Mouse (Mus musculus) forebrain, embryonic 14.5 days (tissue): ENCODE data around the gene Agbl4. TPM values are rescaled to one million over a fixed set of nuclear protein-coding genes. Genes with fewer than 3 reads are reported as not detected.
A peak's percentile ranks its signal among the peaks of the same experiment; 100 is the strongest.

Experiments
- ATAC-seq: fragments of 200-750 bp; cut with Nextera tagmentation; 2 replicates; pipeline ENCODE4 v1.8.0; 2017; ENCODE audit warnings: mild to moderate bottlenecking, moderate library complexity
- DNase-seq: peaks from one replicate; pipeline ENCODE4 v3.0.0-alpha.2; 2015; ENCODE audit warnings: low spot score
- H3K27ac ChIP-seq: fragments of 300-500 bp; sonication (generic); 2 replicates; pipeline ENCODE4 v1.5.1; 2014; ENCODE audit warnings: low read depth, mild to moderate bottlenecking, control low read depth, low read length, moderate library complexity
- H3K27me3 ChIP-seq: fragments of 300-500 bp; sonication (generic); replicated peaks from 2 replicates; pipeline ENCODE4 v1.6.1; 2014; ENCODE audit warnings: low read length, control low read depth, mixed read lengths; ENCODE audit not compliant: control insufficient read depth, insufficient read depth
- H3K36me3 ChIP-seq: fragments of 300-500 bp; sonication (generic); 2 replicates; pipeline ENCODE4 v1.6.1; 2014; ENCODE audit warnings: low read length, control low read depth; ENCODE audit not compliant: control insufficient read depth, insufficient read depth
- H3K4me1 ChIP-seq: fragments of 300-500 bp; sonication (generic); 2 replicates; pipeline ENCODE4 v1.6.1; 2014; ENCODE audit warnings: antibody characterized with exemption, low read length, control low read depth; ENCODE audit not compliant: control insufficient read depth, insufficient read depth
- H3K4me2 ChIP-seq: fragments of 300-500 bp; sonication (generic); 2 replicates; pipeline ENCODE4 v1.6.1; 2014; ENCODE audit warnings: mild to moderate bottlenecking, control low read depth, low read length
- H3K4me3 ChIP-seq: fragments of 300-500 bp; sonication (generic); 2 replicates; pipeline ENCODE4 v1.5.1; 2014; ENCODE audit warnings: low read depth, low read length, control low read depth
- H3K9ac ChIP-seq: fragments of 300-500 bp; sonication (generic); 2 replicates; pipeline ENCODE4 v1.6.1; 2014; ENCODE audit warnings: mild to moderate bottlenecking, low read length, control low read depth, moderate library complexity
- H3K9me3 ChIP-seq: fragments of 300-500 bp; sonication (generic); replicated peaks from 2 replicates; pipeline ENCODE4 v1.6.1; 2016; ENCODE audit warnings: low read length, control low read depth, mixed read lengths; ENCODE audit not compliant: control insufficient read depth
- WGBS: fragments of 180-500 bp; shearing (Covaris S2); extraction: QIAGEN DNeasy Blood & Tissue Kit; methylation state at CpG from one replicate; pipeline ENCODE4 v1.1.7; 2014; 5-methylcytosine and 5-hydroxymethylcytosine counted together
- polyA plus RNA-seq: library from polyadenylated mRNA; unstranded; fragments of >200 nt; fragmentation: Nextera tagmentation; extraction: Ambion mirVana; gene quantifications from 2 replicates; pipeline ENCODE4 v1.2.1, GENCODE M21; 2014

Gene Agbl4
- polyA plus RNA-seq, 1 experiment from 2014 or later, result 2.3 TPM

DNA sequence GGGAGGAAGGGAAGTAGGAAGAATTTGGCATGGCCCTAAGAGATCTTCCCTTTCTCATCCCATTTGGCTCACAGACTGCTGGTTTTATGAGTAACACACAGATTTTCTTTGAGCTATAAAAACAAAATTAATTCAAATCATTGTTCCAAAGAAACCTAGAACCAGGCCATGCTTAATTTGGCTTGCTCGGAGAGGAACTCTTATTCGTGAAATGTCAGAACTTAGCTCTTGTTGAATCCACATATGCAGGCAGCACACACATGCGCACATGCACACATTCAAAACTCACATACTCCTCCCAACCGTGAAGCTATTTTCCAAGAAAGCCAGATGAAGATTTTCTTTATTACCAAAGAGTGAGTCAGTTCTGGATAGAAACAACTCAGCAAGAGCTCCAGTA is 621.9 kb downstream of the Agbl4 start:
- no peak overlapping the region for H3K4me3 ChIP-seq
- DNase-seq, result no peak
- H3K27ac ChIP-seq, result no peak overlapping the region
- no peaks in the 10 kb centered on the region for H3K36me3 ChIP-seq
- no peak overlapping the region for H3K9ac ChIP-seq
- no peak overlapping the region for H3K4me2 ChIP-seq
- no peak for ATAC-seq
- 92% methylated on average over 4 of the region's 4 CpGs for WGBS
- H3K4me1 ChIP-seq, result no peaks in the 10 kb centered on the region
- no peaks in the 10 kb centered on the region for H3K9me3 ChIP-seq
- no peaks in the 10 kb centered on the region for H3K27me3 ChIP-seq

- ATAC-seq, result no peak
- no peaks in the 10 kb centered on the region for H3K4me1 ChIP-seq
- 97% methylated on average over 3 of the region's 3 CpGs for WGBS
- H3K9ac ChIP-seq, result no peak overlapping the region
- no peak overlapping the region for H3K4me3 ChIP-seq
- no peaks in the 10 kb centered on the region for H3K27me3 ChIP-seq
- no peaks in the 10 kb centered on the region for H3K36me3 ChIP-seq
- H3K4me2 ChIP-seq, result no peak overlapping the region
- H3K27ac ChIP-seq, result no peak overlapping the region
- no peak for DNase-seq
- H3K9me3 ChIP-seq, result no peaks in the 10 kb centered on the region
Observed at GRCm38 (mm10) chr4:111067330-111067729, 669.9 kb downstream of the Agbl4 start.

GRCm38 (mm10) chr4:111073738-111074497 is 676.5 kb downstream of the Agbl4 start:
- DNase-seq (no peak), ATAC-seq (no peak)
- no peaks in the 10 kb centered on the region for H3K36me3 ChIP-seq
- no peaks in the 10 kb centered on the region for H3K27me3 ChIP-seq
- no peak overlapping the region for H3K4me3 ChIP-seq
- H3K4me2 ChIP-seq, result no peak overlapping the region
- H3K4me1 ChIP-seq, result no peaks in the 10 kb centered on the region
- H3K9me3 ChIP-seq, result no peaks in the 10 kb centered on the region
- no peak overlapping the region for H3K27ac ChIP-seq
- WGBS, result 65% methylated on average over 6 of the region's 7 CpGs
- no peak overlapping the region for H3K9ac ChIP-seq

- Histone ChIP-seq H3K4me3 (no peak overlapping the region), H3K36me3 (no peaks in the 10 kb centered on the region), H3K27ac (no peak overlapping the region), H3K9me3 (no peaks in the 10 kb centered on the region), H3K27me3 (no peaks in the 10 kb centered on the region), H3K9ac (no peak overlapping the region), H3K4me1 (no peaks in the 10 kb centered on the region), H3K4me2 (no peak overlapping the region)
- ATAC-seq (0 out of 2 replicates have a peak, but pooled peaks have one; percentile 26), DNase-seq (peak; percentile 3)
- WGBS, result 77% methylated on average over 6 of the region's 6 CpGs
Observed at GRCm38 (mm10) chr4:111074701-111075154, 677.3 kb downstream of the Agbl4 start.

DNA sequence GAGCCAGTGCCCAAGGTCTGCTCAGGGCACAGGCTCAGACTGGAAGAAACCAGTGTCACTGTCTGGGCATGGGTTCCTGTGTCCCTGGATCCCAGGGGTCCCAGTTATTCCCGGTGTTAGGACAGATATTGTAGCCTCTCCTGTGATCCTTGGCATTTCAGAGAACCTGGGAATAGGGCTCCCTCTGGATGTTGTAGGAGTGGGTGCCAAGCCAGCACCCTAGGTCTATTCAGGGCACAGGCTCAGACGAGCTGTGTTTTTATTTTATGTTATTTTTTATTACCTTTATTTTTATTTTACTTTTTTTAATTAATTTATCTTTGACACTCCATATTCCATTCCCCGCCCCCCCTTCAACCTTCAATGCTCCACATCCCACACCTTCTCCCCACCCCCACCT is 680.3 kb downstream of the Agbl4 start:
- H3K4me1 ChIP-seq, result no peaks in the 10 kb centered on the region
- no peak overlapping the region for H3K9ac ChIP-seq
- no peaks in the 10 kb centered on the region for H3K36me3 ChIP-seq
- H3K27ac ChIP-seq, result no peak overlapping the region
- DNase-seq (no peak), ATAC-seq (no peak)
- H3K9me3 ChIP-seq, result no peaks in the 10 kb centered on the region
- 88% methylated on average over 3 of the region's 3 CpGs for WGBS
- H3K27me3 ChIP-seq, result no peaks in the 10 kb centered on the region
- no peak overlapping the region for H3K4me3 ChIP-seq
- no peak overlapping the region for H3K4me2 ChIP-seq

DNA sequence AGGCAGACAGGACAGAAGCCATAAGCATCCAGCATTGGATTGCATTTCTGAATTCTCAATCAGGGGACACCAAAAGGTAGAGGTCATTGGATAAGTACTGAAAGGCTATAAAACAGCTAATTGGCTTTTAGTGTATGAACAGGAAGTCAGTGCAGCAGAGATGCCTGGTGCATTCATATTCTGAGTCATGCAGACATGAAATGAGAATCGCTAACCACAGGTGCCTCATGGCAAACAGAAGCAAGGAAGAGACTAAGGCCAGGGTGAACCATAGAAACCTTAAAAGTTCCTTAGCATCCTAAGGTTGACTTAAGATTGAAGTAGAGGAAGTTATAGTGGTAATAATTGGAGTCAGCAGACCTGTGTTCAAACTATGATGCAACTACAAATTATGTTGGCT is 687.9 kb downstream of the Agbl4 start:
- DNase-seq, result no peak
- no peak for ATAC-seq
- Histone ChIP-seq H3K27me3 (no peaks in the 10 kb centered on the region), H3K4me3 (no peak overlapping the region), H3K36me3 (no peaks in the 10 kb centered on the region), H3K9me3 (no peaks in the 10 kb centered on the region), H3K27ac (no peak overlapping the region), H3K4me1 (no peaks in the 10 kb centered on the region), H3K9ac (no peak overlapping the region), H3K4me2 (no peak overlapping the region)
- 91% methylated on average over 1 of the region's 1 CpGs for WGBS

DNA sequence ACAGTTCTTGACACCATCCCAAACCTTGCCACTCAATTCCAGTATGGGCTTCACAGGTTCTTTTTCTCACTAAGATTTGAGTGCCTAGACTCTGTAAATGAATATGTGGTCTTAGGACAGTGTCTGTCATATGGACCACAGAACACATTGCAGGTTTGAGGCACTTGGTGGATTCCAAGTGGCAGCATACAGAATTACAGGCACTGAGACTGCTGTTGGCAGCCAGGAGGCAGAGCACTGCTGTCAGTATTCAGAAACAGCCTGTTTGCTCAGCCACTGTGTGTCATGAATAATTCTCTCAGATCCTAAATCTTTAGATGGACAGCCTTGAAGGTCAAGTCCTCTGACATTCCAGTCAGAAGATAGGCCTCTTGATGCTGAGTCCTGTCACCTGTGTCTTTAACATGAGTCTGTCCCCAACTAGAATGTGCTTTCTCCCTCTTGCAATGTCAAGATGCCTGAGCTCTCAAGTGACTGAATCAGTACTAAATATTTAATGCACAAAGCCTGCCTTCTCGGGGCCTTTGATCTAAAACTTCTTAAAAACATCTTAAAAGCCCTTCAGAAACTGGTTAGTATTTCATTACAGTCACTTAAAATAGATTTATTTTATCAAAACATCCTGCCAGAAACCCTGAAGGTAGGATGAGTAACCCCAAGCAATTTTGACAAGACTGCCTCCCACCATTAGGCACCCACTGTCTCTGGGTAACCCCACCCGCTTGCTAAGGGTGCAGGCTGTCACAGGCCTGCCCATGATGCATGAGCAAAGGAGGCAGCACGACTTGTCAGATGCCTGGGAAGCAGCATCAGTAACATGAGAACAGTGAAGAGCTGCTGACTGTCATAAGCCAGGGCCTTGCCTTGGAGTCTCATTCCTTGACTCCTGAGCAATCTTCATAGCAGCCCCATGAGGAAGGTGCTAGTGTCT is 739.0 kb downstream of the Agbl4 start:
- H3K27me3 ChIP-seq, result no peaks in the 10 kb centered on the region
- H3K9me3 ChIP-seq, result no peaks in the 10 kb centered on the region
- H3K4me2 ChIP-seq, result no peak overlapping the region
- no peaks in the 10 kb centered on the region for H3K4me1 ChIP-seq
- no peak for ATAC-seq
- WGBS, result 74% methylated on average over 3 of the region's 3 CpGs
- H3K36me3 ChIP-seq, result no peaks in the 10 kb centered on the region
- H3K4me3 ChIP-seq, result no peak overlapping the region
- H3K9ac ChIP-seq, result no peak overlapping the region
- H3K27ac ChIP-seq, result no peak overlapping the region
- DNase-seq, result peak; percentile 11

GRCm38 (mm10) chr4:111147748-111148147 is 750.3 kb downstream of the Agbl4 start:
- Histone ChIP-seq H3K27me3 (no peaks in the 10 kb centered on the region), H3K9ac (no peak overlapping the region), H3K4me2 (no peak overlapping the region), H3K9me3 (no peaks in the 10 kb centered on the region), H3K4me3 (no peak overlapping the region), H3K4me1 (no peaks in the 10 kb centered on the region), H3K27ac (no peak overlapping the region), H3K36me3 (no peaks in the 10 kb centered on the region)
- no peak for ATAC-seq
- 83% methylated on average over 1 of the region's 1 CpGs for WGBS
- DNase-seq, result no peak

- Histone ChIP-seq H3K27ac (no peak overlapping the region), H3K9me3 (no peaks in the 10 kb centered on the region), H3K4me3 (no peak overlapping the region), H3K4me2 (no peak overlapping the region), H3K36me3 (no peaks in the 10 kb centered on the region), H3K4me1 (no peaks in the 10 kb centered on the region), H3K27me3 (no peaks in the 10 kb centered on the region), H3K9ac (no peak overlapping the region)
- 64% methylated on average over 1 of the region's 1 CpGs for WGBS
- ATAC-seq (no peak), DNase-seq (peak; percentile 13)
Observed at GRCm38 (mm10) chr4:111155859-111156258, 758.4 kb downstream of the Agbl4 start.
